Mouse (Mus musculus): ENCODE measurements around the gene Ankrd28. TPM values are rescaled to one million over a fixed set of nuclear protein-coding genes. Genes with fewer than 3 reads are reported as not detected.
A peak's percentile ranks its signal among the peaks of the same experiment; 100 is the strongest.
"Not testable (repeated sequence)": the region's sequence is repeated elsewhere in the genome, so short reads cannot be mapped to it uniquely, and the experiment has no call there.

The Ankrd28 gene
- 8.8 and 11.7 TPM in 2 replicates for polyA plus RNA-seq (2016; fragmentation: Nextera tagmentation; extraction: Ambion mirVana)

GRCm38 (mm10) chr14:31830571-31831369 lies at the start of gene Ankrd28:
TSS of gene Ankrd28 (minus strand) at chr14:31830651.
- H3K27me3 ChIP-seq (replicated peaks) = no peaks in the 10 kb centered on the region
- no peaks in the 10 kb centered on the region for H3K36me3 ChIP-seq
- peak within 1 kb of the TSS; percentile 91 for H3K9ac ChIP-seq
- H3K9me3 ChIP-seq (replicated peaks) = no peaks in the 10 kb centered on the region
- H3K4me1 ChIP-seq (replicated peaks) = peaks cover 3% of the 10 kb centered on the region; the same call in 1 of the 2 replicates
- ATAC-seq (ENCODE audit: insufficient number of reproducible peaks, low FRiP score) = peak; percentile 99
- peak within 1 kb of the TSS; percentile 98 for H3K4me3 ChIP-seq
- H3K27ac ChIP-seq (ENCODE audit: poor library complexity, severe bottlenecking) = peak within 1 kb of the TSS; percentile 93
- under 1% methylated on average over 77 of the region's 81 CpGs for WGBS
- peak within 1 kb of the TSS; percentile 89 for H3K4me2 ChIP-seq

GRCm38 (mm10) chr14:31879456-31879855 lies 49.0 kb upstream of the Ankrd28 start:
- H3K9me3 ChIP-seq (replicated peaks) = no peaks in the 10 kb centered on the region
- no peaks in the 10 kb centered on the region for H3K36me3 ChIP-seq
- no peak overlapping the region for H3K27ac ChIP-seq (ENCODE audit: poor library complexity, severe bottlenecking)
- peaks cover 10% of the 10 kb centered on the region for H3K4me1 ChIP-seq (replicated peaks)
- no peak for ATAC-seq (ENCODE audit: insufficient number of reproducible peaks, low FRiP score)
- 78% methylated on average over 6 of the region's 6 CpGs for WGBS
- H3K27me3 ChIP-seq (replicated peaks) = no peaks in the 10 kb centered on the region
- H3K4me2 ChIP-seq = no peak overlapping the region
- H3K4me3 ChIP-seq = no peak overlapping the region
- H3K9ac ChIP-seq = no peak overlapping the region

GRCm38 (mm10) chr14:31872130-31872529 lies 41.7 kb upstream of the Ankrd28 start:
- Histone ChIP-seq H3K9ac (no peak overlapping the region), H3K4me2 (no peak overlapping the region), H3K4me3 (no peak overlapping the region), H3K4me1 (replicated peaks) (peaks cover 10% of the 10 kb centered on the region), H3K27me3 (replicated peaks) (no peaks in the 10 kb centered on the region), H3K9me3 (replicated peaks) (peaks cover 4% of the 10 kb centered on the region), H3K27ac (ENCODE audit: poor library complexity, severe bottlenecking) (peak overlapping the region; percentile 59; the same call in 1 of the 2 replicates), H3K36me3 (no peaks in the 10 kb centered on the region)
- 46% methylated on average over 5 of the region's 5 CpGs for WGBS
- no peak for ATAC-seq (ENCODE audit: insufficient number of reproducible peaks, low FRiP score)

- no peak overlapping the region for H3K4me2 ChIP-seq
- no peaks in the 10 kb centered on the region for H3K36me3 ChIP-seq
- peaks cover 17% of the 10 kb centered on the region for H3K9me3 ChIP-seq (replicated peaks)
- H3K4me3 ChIP-seq = no peak overlapping the region
- H3K9ac ChIP-seq = no peak overlapping the region
- no peak overlapping the region for H3K27ac ChIP-seq (ENCODE audit: poor library complexity, severe bottlenecking)
- peaks cover 10% of the 10 kb centered on the region for H3K4me1 ChIP-seq (replicated peaks)
- no peak for ATAC-seq (ENCODE audit: insufficient number of reproducible peaks, low FRiP score)
- WGBS = 81% methylated on average over 5 of the region's 5 CpGs
- no peaks in the 10 kb centered on the region for H3K27me3 ChIP-seq (replicated peaks)
Observed at GRCm38 (mm10) chr14:31870436-31870835, 40.0 kb upstream of the Ankrd28 start.

GRCm38 (mm10) chr14:31868591-31868990 lies 38.1 kb upstream of the Ankrd28 start:
- no peak overlapping the region for H3K4me2 ChIP-seq
- H3K27me3 ChIP-seq (replicated peaks) = no peaks in the 10 kb centered on the region
- no peaks in the 10 kb centered on the region for H3K36me3 ChIP-seq
- H3K4me3 ChIP-seq = no peak overlapping the region
- no peak overlapping the region for H3K9ac ChIP-seq
- no peak for ATAC-seq (ENCODE audit: insufficient number of reproducible peaks, low FRiP score)
- WGBS = 43% methylated on average over 1 of the region's 1 CpGs
- H3K27ac ChIP-seq (ENCODE audit: poor library complexity, severe bottlenecking) = no peak overlapping the region
- peaks cover 27% of the 10 kb centered on the region for H3K9me3 ChIP-seq (replicated peaks)
- peaks cover 10% of the 10 kb centered on the region for H3K4me1 ChIP-seq (replicated peaks)

GRCm38 (mm10) chr14:31866366-31866765 lies 35.9 kb upstream of the Ankrd28 start:
- H3K9ac ChIP-seq; H3K4me3 ChIP-seq; H3K4me2 ChIP-seq; H3K27ac ChIP-seq (ENCODE audit: poor library complexity, severe bottlenecking); ATAC-seq (ENCODE audit: insufficient number of reproducible peaks, low FRiP score); H3K27me3 ChIP-seq (replicated peaks); H3K36me3 ChIP-seq; H3K4me1 ChIP-seq (replicated peaks): not testable (repeated sequence)
- WGBS = 89% methylated on average over 10 of the region's 10 CpGs
- H3K9me3 ChIP-seq (replicated peaks) = peaks cover 41% of the 10 kb centered on the region

GRCm38 (mm10) chr14:31858679-31859078 lies 28.2 kb upstream of the Ankrd28 start:
- H3K27me3 ChIP-seq (replicated peaks) = no peaks in the 10 kb centered on the region
- H3K4me2 ChIP-seq = no peak overlapping the region
- H3K9me3 ChIP-seq (replicated peaks) = peaks cover 14% of the 10 kb centered on the region
- ATAC-seq (ENCODE audit: insufficient number of reproducible peaks, low FRiP score) = no peak
- H3K9ac ChIP-seq = no peak overlapping the region
- peaks cover 21% of the 10 kb centered on the region for H3K4me1 ChIP-seq (replicated peaks)
- H3K36me3 ChIP-seq = 0 out of 2 replicates have a peak, but pooled peaks cover 3% of the 10 kb centered on the region
- no peak overlapping the region for H3K27ac ChIP-seq (ENCODE audit: poor library complexity, severe bottlenecking)
- 55% methylated on average over 2 of the region's 2 CpGs for WGBS
- H3K4me3 ChIP-seq = no peak overlapping the region

GRCm38 (mm10) chr14:31857096-31857975 lies 26.9 kb upstream of the Ankrd28 start:
- 0 out of 2 replicates have a peak, but pooled peaks cover 3% of the 10 kb centered on the region for H3K36me3 ChIP-seq
- H3K4me1 ChIP-seq (replicated peaks) = peaks cover 21% of the 10 kb centered on the region
- H3K4me3 ChIP-seq = no peak overlapping the region
- no peak overlapping the region for H3K4me2 ChIP-seq
- WGBS = 66% methylated on average over 11 of the region's 11 CpGs
- ATAC-seq (ENCODE audit: insufficient number of reproducible peaks, low FRiP score) = no peak
- H3K9ac ChIP-seq = no peak overlapping the region
- no peak overlapping the region for H3K27ac ChIP-seq (ENCODE audit: poor library complexity, severe bottlenecking)
- H3K27me3 ChIP-seq (replicated peaks) = no peaks in the 10 kb centered on the region
- peaks cover 8% of the 10 kb centered on the region for H3K9me3 ChIP-seq (replicated peaks)

- no peak overlapping the region for H3K27ac ChIP-seq (ENCODE audit: poor library complexity, severe bottlenecking)
- WGBS = 75% methylated on average over 5 of the region's 5 CpGs
- no peaks in the 10 kb centered on the region for H3K9me3 ChIP-seq (replicated peaks)
- peaks cover 21% of the 10 kb centered on the region for H3K4me1 ChIP-seq (replicated peaks)
- H3K4me2 ChIP-seq = no peak overlapping the region
- no peak overlapping the region for H3K4me3 ChIP-seq
- H3K27me3 ChIP-seq (replicated peaks) = no peaks in the 10 kb centered on the region
- no peaks in the 10 kb centered on the region for H3K36me3 ChIP-seq
- no peak overlapping the region for H3K9ac ChIP-seq
- ATAC-seq (ENCODE audit: insufficient number of reproducible peaks, low FRiP score) = no peak
Observed at GRCm38 (mm10) chr14:31856007-31856406, 25.6 kb upstream of the Ankrd28 start.

GRCm38 (mm10) chr14:31854667-31855066 lies 24.2 kb upstream of the Ankrd28 start:
- Histone ChIP-seq H3K9me3 (replicated peaks) (no peaks in the 10 kb centered on the region), H3K9ac (no peak overlapping the region), H3K4me2 (no peak overlapping the region), H3K27ac (ENCODE audit: poor library complexity, severe bottlenecking) (no peak overlapping the region), H3K4me1 (replicated peaks) (peaks cover 21% of the 10 kb centered on the region), H3K4me3 (no peak overlapping the region), H3K27me3 (replicated peaks) (no peaks in the 10 kb centered on the region), H3K36me3 (no peaks in the 10 kb centered on the region)
- no peak for ATAC-seq (ENCODE audit: insufficient number of reproducible peaks, low FRiP score)
- WGBS = 64% methylated on average over 4 of the region's 4 CpGs

GRCm38 (mm10) chr14:31843571-31843970 lies 13.1 kb upstream of the Ankrd28 start:
- H3K4me1 ChIP-seq (replicated peaks) = peaks cover 4% of the 10 kb centered on the region; the same call in 1 of the 2 replicates
- H3K4me3 ChIP-seq = no peak overlapping the region
- no peaks in the 10 kb centered on the region for H3K27me3 ChIP-seq (replicated peaks)
- H3K36me3 ChIP-seq = no peaks in the 10 kb centered on the region
- peaks cover 5% of the 10 kb centered on the region; the same call in 1 of the 2 replicates for H3K9me3 ChIP-seq (replicated peaks)
- no peak for ATAC-seq (ENCODE audit: insufficient number of reproducible peaks, low FRiP score)
- no peak overlapping the region for H3K9ac ChIP-seq
- H3K27ac ChIP-seq (ENCODE audit: poor library complexity, severe bottlenecking) = no peak overlapping the region
- no peak overlapping the region for H3K4me2 ChIP-seq
- 46% methylated on average over 4 of the region's 4 CpGs for WGBS

All from heart, embryonic 12.5 days (tissue).